Mouse (Mus musculus) testis, adult 2 months (tissue): ENCODE measurements around the gene Best2.
A peak's percentile ranks its signal among the peaks of the same experiment; 100 is the strongest.

Source experiments
- CTCF ChIP-seq: fragments of 200-500 bp; IDR thresholded peaks from 2 replicates; pipeline ENCODE4 v1.5.1; 2012; ENCODE audit warnings: low read depth, mild to moderate bottlenecking, inconsistent platforms, low read length, moderate library complexity; ENCODE audit not compliant: control insufficient read depth, insufficient read depth, insufficient replicate concordance
- POLR2A ChIP-seq: fragments of 200-500 bp; IDR thresholded peaks from 2 replicates; pipeline ENCODE4 v1.6.1; 2012; ENCODE audit warnings: low read depth, mild to moderate bottlenecking, inconsistent platforms, low read length, moderate library complexity; ENCODE audit not compliant: control insufficient read depth

GRCm38 (mm10) chr8:85036718-85037365 is 22.5 kb upstream of the Best2 start, which contains the start of gene Tnpo2:
- TF ChIP-seq POLR2A = peak; percentile 61
- TF ChIP-seq CTCF = no peak
